In the genomic region with DNA sequence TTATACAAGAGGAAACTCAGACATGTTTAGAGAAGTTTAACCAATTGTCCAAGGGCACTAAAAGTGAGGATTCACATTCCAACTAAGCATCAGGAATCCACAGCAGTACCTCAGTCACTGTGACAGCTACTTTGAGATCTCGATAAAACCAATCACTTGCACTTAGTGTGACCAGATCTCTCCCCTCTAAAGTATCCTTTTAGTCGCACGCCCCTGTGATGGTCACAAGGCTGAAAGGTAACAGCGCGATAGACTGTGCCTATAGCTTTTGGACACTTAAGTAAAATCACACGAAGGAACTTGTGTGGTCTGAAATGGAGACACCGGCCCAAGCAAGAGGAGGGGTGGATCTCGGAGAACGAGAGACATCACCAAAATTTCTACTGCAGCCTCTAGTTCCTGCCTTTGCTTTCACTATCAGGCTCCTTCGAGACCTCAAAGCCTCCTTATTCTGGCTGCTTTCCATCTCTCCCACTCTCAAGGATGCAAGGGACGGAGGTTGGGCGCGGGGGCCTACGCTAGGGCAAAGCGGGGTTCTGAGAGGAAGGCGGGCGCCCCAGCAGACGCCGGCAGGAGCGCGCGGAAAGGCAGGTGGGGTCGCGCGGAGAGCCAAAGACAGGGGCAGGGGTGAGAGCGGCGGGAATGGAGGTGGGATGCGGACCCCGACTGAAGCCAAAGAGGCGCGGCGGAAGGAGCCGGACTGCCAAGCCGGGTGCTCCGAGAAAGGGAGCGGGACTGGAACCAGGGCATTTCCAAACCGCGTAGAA, we compare ENCODE assay signal across 8 mouse cellular contexts. TPM values are rescaled to one million over a fixed set of nuclear protein-coding genes. Genes with fewer than 3 reads are reported as not detected.
DNase-seq lines count a peak whose midpoint lies in the region; ATAC-seq and TF ChIP-seq lines count a peak whose summit lies in the region.

Gene Samd15 (plus strand): TSS at position 518 of the 767 bp plus-strand sequence.

- TF ChIP-seq CTCF in hindbrain, postnatal 0 days (IDR thresholded peaks at IDR 0.05; ENCODE audit: low read depth) = no peak

- H3K9me3 ChIP-seq in hindbrain, postnatal 0 days (ENCODE audit: low read length) = no peaks in the 10 kb centered on the region

- peak within 1 kb of the TSS; percentile 92 for H3K27ac ChIP-seq in hindbrain, postnatal 0 days

- 1% methylated on average over 38 of the region's 38 CpGs for WGBS in hindbrain, postnatal 0 days

- peak within 1 kb of the TSS; percentile 89 for H3K9ac ChIP-seq in hindbrain, postnatal 0 days (replicated peaks; ENCODE audit: low read length)

- peak; percentile 53; the same call in 1 of the 2 replicates for ATAC-seq in cerebellum, adult (ENCODE audit: insufficient number of reproducible peaks, low FRiP score, low TSS enrichment)
- peak; percentile 50; the same call in 1 of the 2 replicates for ATAC-seq in hindbrain, postnatal 0 days
- ATAC-seq in megakaryocyte progenitor cell, adult 5-6 weeks (replicated peaks; ENCODE audit: poor library complexity) = peak; percentile 30

- peak within 1 kb of the TSS; percentile 86 for H3K4me3 ChIP-seq in hindbrain, postnatal 0 days (ENCODE audit: low read length)

- peak within 1 kb of the TSS; percentile 78 for H3K4me2 ChIP-seq in hindbrain, postnatal 0 days (ENCODE audit: low read depth, low read length)

- intact Hi-C loops in gastrocnemius, postnatal 14 days (cut with DNase I; ENCODE audit: low total_unique reads) = no loop called here
- intact Hi-C loops in left cerebral cortex, postnatal 25 days (cut with DNase I) = no loop called here

- no peaks in the 10 kb centered on the region for H3K27me3 ChIP-seq in hindbrain, postnatal 0 days (ENCODE audit: insufficient read depth, low read length)

- no peaks in the 10 kb centered on the region for H3K4me1 ChIP-seq in hindbrain, postnatal 0 days (ENCODE audit: insufficient read depth, low read length)

- no peak for DNase-seq in cerebellum, adult 11 months
- DNase-seq in cerebellum, adult 8-10 months = peak; percentile 35
- DNase-seq in gastrocnemius, postnatal 14 days = peak; percentile 37
- DNase-seq in hindbrain, postnatal 0 days (ENCODE audit: low spot score) = peak; percentile 67
- peak; percentile 40 to 45 for DNase-seq in left cerebral cortex, postnatal 25 days (ENCODE audit: low spot score in 2 of 2)
- peak; percentile 11 to 18 for DNase-seq in right cerebral cortex, postnatal 36 days (ENCODE audit: low spot score in 2 of 2)

- no peaks in the 10 kb centered on the region for H3K36me3 ChIP-seq in hindbrain, postnatal 0 days (ENCODE audit: insufficient read depth, low read length)

RNA-seq across cellular contexts. Expression of gene Samd15, which starts in this region (rescaled TPM):
- under 1 TPM in 1 of 2 experiments, not detected in 1; 0.29 TPM for total RNA-seq in gastrocnemius, postnatal 14 days (2021)
- 0.10 and 0.83 TPM in 2 replicates for total RNA-seq in hindbrain, postnatal 0 days (2014; rRNA removed)
- 2.3 TPM in 2 replicates for polyA plus RNA-seq in hindbrain, postnatal 0 days (2015; fragmentation: Nextera tagmentation; extraction: Ambion mirVana)
- 1 to 10 TPM; 4.5 to 4.7 TPM for total RNA-seq in left cerebral cortex, postnatal 25 days (2021)
- 0.61 and 1.2 TPM in 2 replicates for total RNA-seq in megakaryocyte progenitor cell, adult 5-6 weeks (2015)
- total RNA-seq in megakaryocyte progenitor cell, adult 5-6 weeks (2017) = 0.47 and 0.75 TPM in 2 replicates

Comparison
In these comparisons a context has a peak if more than half of its experiments do, and no peak if none do; other contexts are left out.
1. Peak in DNase-seq in gastrocnemius, postnatal 14 days; RNA of the gene not detected or under 1 TPM.